Mouse (Mus musculus) stomach, embryonic 14.5 days (tissue): ENCODE measurements at regions not wholly inside any gene's neighbourhood (a gene's known extent, or its start where the extent isn't known, plus 50 kb on each side); places are given as distances from the start of the nearest gene placed in this dataset. TPM values are rescaled to one million over a fixed set of nuclear protein-coding genes. Genes with fewer than 3 reads are reported as not detected.

Experiments
- ATAC-seq: fragments of 200-750 bp; cut with Nextera tagmentation; 2 replicates; pipeline ENCODE4 v1.8.0; 2017; ENCODE audit warnings: low read depth, moderate TSS enrichment; ENCODE audit not compliant: insufficient number of reproducible peaks, insufficient read depth, low FRiP score
- H3K27ac ChIP-seq: fragments of 300-500 bp; sonication (generic); 2 replicates; pipeline ENCODE4 v1.5.1; 2014; ENCODE audit warnings: mild to moderate bottlenecking, low read length, moderate library complexity, mixed read lengths
- H3K27me3 ChIP-seq: fragments of 300-500 bp; sonication (generic); 2 replicates; pipeline ENCODE4 v1.6.1; 2014; ENCODE audit warnings: low read length, control low read depth, mixed read lengths; ENCODE audit not compliant: control insufficient read depth, insufficient read depth
- H3K36me3 ChIP-seq: fragments of 300-500 bp; sonication (generic); 2 replicates; pipeline ENCODE4 v1.6.1; 2014; ENCODE audit warnings: mild to moderate bottlenecking, control low read depth, low read length, moderate library complexity, mixed read lengths; ENCODE audit not compliant: control insufficient read depth, insufficient read depth
- H3K4me1 ChIP-seq: fragments of 300-500 bp; sonication (generic); 2 replicates; pipeline ENCODE4 v1.6.1; 2014; ENCODE audit warnings: low read length, control low read depth, mixed read lengths; ENCODE audit not compliant: control insufficient read depth, insufficient read depth
- H3K4me2 ChIP-seq: fragments of 300-500 bp; sonication (generic); replicated peaks from 2 replicates; pipeline ENCODE4 v1.6.1; 2014; ENCODE audit warnings: low read depth, low read length, control low read depth
- H3K4me3 ChIP-seq: fragments of 300-500 bp; sonication (generic); 2 replicates; pipeline ENCODE4 v1.5.1; 2014; ENCODE audit warnings: low read depth, low read length, control low read depth
- H3K9ac ChIP-seq: fragments of 300-500 bp; sonication (generic); replicated peaks from 2 replicates; pipeline ENCODE4 v1.6.1; 2014; ENCODE audit warnings: low read depth, mild to moderate bottlenecking, control low read depth, low read length, moderate library complexity, mixed read lengths
- H3K9me3 ChIP-seq: fragments of 300-500 bp; sonication (generic); 2 replicates; pipeline ENCODE4 v1.6.1; 2016; ENCODE audit warnings: low read depth, low read length, control low read depth; ENCODE audit not compliant: control insufficient read depth
- WGBS: fragments of 180-500 bp; shearing (Covaris S2); extraction: QIAGEN DNeasy Blood & Tissue Kit; methylation state at CpG from one replicate; pipeline ENCODE4 v1.1.7; 2014; 5-methylcytosine and 5-hydroxymethylcytosine counted together
- microRNA-seq: library from miRNA; unstranded; fragments of <30 nt; microRNA quantifications from one replicate; pipeline ENCODE4, GENCODE M21; 2016

GRCm38 (mm10) chr8:128283365-128283764 is 75.0 kb upstream of the Nrp1 start:
- Histone ChIP-seq H3K4me2 (no peak overlapping the region), H3K4me1 (no peaks in the 10 kb centered on the region), H3K27me3 (no peaks in the 10 kb centered on the region), H3K4me3 (no peak overlapping the region), H3K27ac (no peak overlapping the region), H3K9me3 (no peaks in the 10 kb centered on the region), H3K36me3 (no peaks in the 10 kb centered on the region), H3K9ac (no peak overlapping the region)
- 92% methylated on average over 2 of the region's 2 CpGs for WGBS
- ATAC-seq = no peak

- H3K36me3 ChIP-seq = no peaks in the 10 kb centered on the region
- no peak for ATAC-seq
- H3K9me3 ChIP-seq = no peaks in the 10 kb centered on the region
- H3K9ac ChIP-seq = no peak overlapping the region
- H3K4me2 ChIP-seq = no peak overlapping the region
- no peaks in the 10 kb centered on the region for H3K27me3 ChIP-seq
- H3K4me1 ChIP-seq = no peaks in the 10 kb centered on the region
- no peak overlapping the region for H3K4me3 ChIP-seq
- 50% methylated on average over 3 of the region's 3 CpGs for WGBS
- no peak overlapping the region for H3K27ac ChIP-seq
Measured at GRCm38 (mm10) chr8:128284816-128285215, 73.6 kb upstream of the Nrp1 start.

DNA sequence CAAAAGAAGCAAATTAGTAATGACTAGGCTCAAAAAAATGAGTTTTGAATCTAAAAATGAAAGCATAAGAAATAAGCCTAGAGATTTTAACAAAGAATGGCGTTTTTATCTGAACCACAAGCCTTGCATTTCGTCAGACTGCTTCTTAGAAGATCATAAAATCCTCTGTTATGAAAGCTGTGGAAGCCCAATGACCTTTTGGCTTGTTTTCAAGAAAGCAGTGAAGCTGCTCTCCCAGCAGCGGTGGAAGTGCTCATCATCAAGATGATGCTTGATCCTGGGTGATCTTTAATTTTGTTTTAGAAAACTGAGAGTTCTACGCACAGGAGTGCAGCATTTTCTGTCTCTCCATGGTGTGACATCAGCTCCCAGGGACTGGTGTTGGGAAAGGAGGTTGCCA is 68.3 kb upstream of the Nrp1 start:
- no peak overlapping the region for H3K27ac ChIP-seq
- 46% methylated on average over 4 of the region's 4 CpGs for WGBS

DNA sequence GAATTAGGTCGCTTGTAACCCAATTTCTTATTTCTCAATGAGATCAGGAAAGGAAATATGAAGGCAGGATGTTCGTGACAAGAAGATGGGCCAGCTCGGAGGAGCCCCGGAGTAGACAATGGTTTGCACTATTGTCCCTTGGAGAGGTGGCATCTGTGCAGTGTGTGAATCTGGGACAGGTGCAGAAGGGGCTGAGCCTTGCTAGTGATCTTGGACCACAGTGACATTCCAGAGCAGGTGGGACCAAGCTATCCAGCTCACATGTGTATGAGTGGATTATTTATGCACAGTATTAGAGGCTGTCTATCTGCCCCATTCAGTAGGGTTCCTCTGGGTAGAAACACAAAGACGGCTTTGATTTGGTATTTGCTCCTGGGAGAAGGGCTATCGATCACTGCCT is 66.0 kb upstream of the Nrp1 start:
- Histone ChIP-seq H3K4me1 (0 out of 2 replicates have a peak, but pooled peaks cover 2% of the 10 kb centered on the region), H3K9ac (no peak overlapping the region), H3K27ac (no peak overlapping the region), H3K9me3 (no peaks in the 10 kb centered on the region), H3K27me3 (no peaks in the 10 kb centered on the region), H3K4me2 (no peak overlapping the region), H3K4me3 (no peak overlapping the region), H3K36me3 (no peaks in the 10 kb centered on the region)
- ATAC-seq = no peak
- 83% methylated on average over 6 of the region's 6 CpGs for WGBS

More for the DNA sequence above, 68.3 kb upstream of the Nrp1 start:
- Histone ChIP-seq H3K9ac (no peak overlapping the region), H3K4me2 (no peak overlapping the region), H3K36me3 (no peaks in the 10 kb centered on the region), H3K27me3 (no peaks in the 10 kb centered on the region), H3K4me1 (0 out of 2 replicates have a peak, but pooled peaks cover 2% of the 10 kb centered on the region), H3K9me3 (no peaks in the 10 kb centered on the region), H3K4me3 (no peak overlapping the region)
- ATAC-seq = no peak

GRCm38 (mm10) chr8:128296728-128297380 is 61.5 kb upstream of the Nrp1 start:
- WGBS = 87% methylated on average over 14 of the region's 14 CpGs
- Histone ChIP-seq H3K36me3 (no peaks in the 10 kb centered on the region), H3K4me1 (no peaks in the 10 kb centered on the region), H3K9ac (no peak overlapping the region), H3K4me2 (no peak overlapping the region), H3K27ac (no peak overlapping the region), H3K4me3 (no peak overlapping the region), H3K27me3 (no peaks in the 10 kb centered on the region), H3K9me3 (no peaks in the 10 kb centered on the region)
- no peak for ATAC-seq

GRCm38 (mm10) chr8:128302322-128302721 is 56.1 kb upstream of the Nrp1 start:
- H3K27me3 ChIP-seq = no peaks in the 10 kb centered on the region
- H3K9me3 ChIP-seq = no peaks in the 10 kb centered on the region
- H3K9ac ChIP-seq = no peak overlapping the region
- no peak overlapping the region for H3K4me2 ChIP-seq
- no peaks in the 10 kb centered on the region for H3K4me1 ChIP-seq
- no peaks in the 10 kb centered on the region for H3K36me3 ChIP-seq
- ATAC-seq = no peak
- no peak overlapping the region for H3K4me3 ChIP-seq
- H3K27ac ChIP-seq = no peak overlapping the region
- WGBS = 84% methylated on average over 2 of the region's 2 CpGs

Small RNA genes lying in the stretch of these regions (microRNA-seq; reads per million reads assigned to microRNA genes)
- gene Mir21c = not detected
